Comparison of ENCODE assay signal across 8 mouse cellular contexts in the genomic region with DNA sequence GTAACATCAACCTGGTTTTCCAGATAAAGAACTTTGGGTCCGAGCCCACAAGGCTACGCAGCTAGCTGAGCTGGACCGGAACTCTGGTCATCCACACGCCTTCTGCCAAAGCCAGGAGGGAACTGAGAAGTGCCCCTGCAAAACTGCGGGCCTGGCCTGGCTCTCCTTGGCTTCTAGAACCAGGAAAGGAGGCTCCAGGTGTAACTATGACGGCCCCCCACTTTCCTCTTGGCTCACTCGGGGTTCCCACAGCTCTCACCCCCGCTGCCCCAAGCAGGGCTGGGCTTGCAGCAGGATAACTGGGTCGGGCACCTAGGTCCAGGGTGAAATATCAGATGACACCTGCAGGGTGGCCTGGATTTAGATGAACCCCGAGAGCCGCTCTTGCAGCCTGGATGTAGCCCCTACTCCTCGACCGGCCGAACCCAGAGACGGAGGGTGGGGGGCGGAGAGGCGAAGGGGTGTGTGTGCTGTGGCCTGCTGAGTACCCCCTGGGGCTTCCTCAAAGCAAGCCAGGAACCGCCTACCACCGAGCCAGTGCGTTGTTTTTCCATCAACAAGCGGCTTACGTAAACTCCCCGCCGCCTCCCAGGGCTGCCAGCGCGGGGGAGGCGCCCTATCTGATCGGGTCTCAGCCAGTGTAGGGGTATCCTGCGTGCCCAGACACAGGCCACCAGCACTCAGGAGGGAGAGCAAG. TPM values are rescaled to one million over a fixed set of nuclear protein-coding genes. Genes with fewer than 3 reads are reported as not detected.
DNase-seq lines count a peak whose midpoint lies in the region; ATAC-seq lines count a peak whose summit lies in the region.

No protein-coding gene starts in this region.

- no peak overlapping the region for H3K9ac ChIP-seq in kidney, embryonic 14.5 days (ENCODE audit: low read depth, low read length)
- H3K9ac ChIP-seq in forebrain, embryonic 15.5 days (replicated peaks) = 0 out of 2 replicates have a peak overlapping the region, but pooled peaks have one; percentile 24

- no peaks in the 10 kb centered on the region for H3K9me3 ChIP-seq in kidney, embryonic 14.5 days (ENCODE audit: control insufficient read depth, low read length)
- no peaks in the 10 kb centered on the region for H3K9me3 ChIP-seq in forebrain, embryonic 15.5 days

- no peaks in the 10 kb centered on the region for H3K4me1 ChIP-seq in kidney, embryonic 14.5 days (ENCODE audit: control insufficient read depth, insufficient read depth, low read length)
- H3K4me1 ChIP-seq in forebrain, embryonic 15.5 days = peaks cover 16% of the 10 kb centered on the region

- DNase-seq in kidney, adult 11 months = no peak
- DNase-seq in cerebellum, adult 18-20 months = peak; percentile 74 to 83
- no peak for DNase-seq in lung, postnatal 36 days
- DNase-seq in left cerebral cortex, adult 18-20 months (ENCODE audit: low spot score in 2 of 2) = no peak
- DNase-seq in gastrocnemius, postnatal 36 days = no peak

- peak overlapping the region; percentile 7; the same call in 1 of the 2 replicates for H3K4me3 ChIP-seq in kidney, embryonic 14.5 days (ENCODE audit: low read length)
- peak overlapping the region; percentile 17 for H3K4me3 ChIP-seq in forebrain, embryonic 15.5 days

- peaks cover 36% of the 10 kb centered on the region for H3K27me3 ChIP-seq in kidney, embryonic 14.5 days (ENCODE audit: control insufficient read depth, insufficient read depth, low read length)
- H3K27me3 ChIP-seq in forebrain, embryonic 15.5 days = 0 out of 2 replicates have a peak, but pooled peaks cover 3% of the 10 kb centered on the region

- intact Hi-C loops in gastrocnemius, postnatal 36 days (cut with DNase I) = loop anchor here (5.0 kb wide), 1 partner anchor 562 kb away; no protein-coding TSS in a partner anchor

- peak overlapping the region; percentile 32 for H3K4me2 ChIP-seq in kidney, embryonic 14.5 days (replicated peaks; ENCODE audit: low read depth, low read length)
- peak overlapping the region; percentile 29 for H3K4me2 ChIP-seq in forebrain, embryonic 15.5 days (replicated peaks)

- 5% methylated on average over 27 of the region's 29 CpGs for WGBS in kidney, embryonic 14.5 days
- WGBS in forebrain, embryonic 15.5 days = 11% methylated on average over 29 of the region's 29 CpGs

- 0 out of 2 replicates have a peak, but pooled peaks have one; percentile 21 for ATAC-seq in kidney, embryonic 14.5 days (ENCODE audit: low FRiP score, low TSS enrichment)
- no peak for ATAC-seq in forebrain, embryonic 15.5 days (replicated peaks)
- ATAC-seq in megakaryocyte progenitor cell, adult 5-6 weeks (replicated peaks; ENCODE audit: poor library complexity) = peak; percentile 33; the same call in 1 of the 2 replicates

- no peak overlapping the region for H3K27ac ChIP-seq in kidney, embryonic 14.5 days (ENCODE audit: low read depth, low read length)
- H3K27ac ChIP-seq in forebrain, embryonic 15.5 days (replicated peaks) = no peak overlapping the region

- no peaks in the 10 kb centered on the region for H3K36me3 ChIP-seq in kidney, embryonic 14.5 days (ENCODE audit: control insufficient read depth, insufficient read depth, low read length)
- H3K36me3 ChIP-seq in forebrain, embryonic 15.5 days = no peaks in the 10 kb centered on the region

RNA-seq across cellular contexts. Expression of a gene that starts 39.9 kb away (rescaled TPM):
- not detected in 2 replicates for polyA plus RNA-seq in kidney, embryonic 14.5 days (2014; fragmentation: Nextera tagmentation; extraction: Ambion mirVana)
- polyA plus RNA-seq in forebrain, embryonic 15.5 days (2015; fragmentation: Nextera tagmentation; extraction: Ambion mirVana) = 91.0 and 111 TPM in 2 replicates
- not detected in 2 replicates for total RNA-seq in megakaryocyte progenitor cell, adult 5-6 weeks (2015)
- not detected in 2 replicates for total RNA-seq in megakaryocyte progenitor cell, adult 5-6 weeks (2017)
- total RNA-seq in left cerebral cortex, adult 18-20 months (2021) = 10 to 100 TPM; 82.2 to 89.2 TPM
- not detected for total RNA-seq in gastrocnemius, postnatal 36 days (2021)

Comparison
In these comparisons a context has a peak if more than half of its experiments do, and no peak if none do; other contexts are left out.
1. DNase-seq: peak in cerebellum, adult 18-20 months (2 of 2); none in kidney, adult 11 months (single experiment), lung, postnatal 36 days (single experiment), left cerebral cortex, adult 18-20 months (0 of 2) and gastrocnemius, postnatal 36 days (0 of 2).
2. RNA of a gene that starts 39.9 kb away (total RNA-seq): 82.2 to 89.2 TPM in left cerebral cortex, adult 18-20 months; not detected in gastrocnemius, postnatal 36 days and not detected in megakaryocyte progenitor cell, adult 5-6 weeks; every median in the first group is over 10 times any median in the second.